Comparison of ENCODE assay signal across 17 mouse cellular contexts in genomic region chr5:126123216-126123615, GRCm38 (mm10).
"Had no signal": no experiment of that assay in that cellular context is flagged by ENCODE, and none has a peak within 500 bp of the region (broad histone marks: within the 10 kb centered on the region; RNA-seq: fewer than 3 reads in every experiment).

No protein-coding gene starts in this region.

- H3K27me3 ChIP-seq: limb, embryonic 15.5 days; liver, embryonic 12.5 days; midbrain, embryonic 12.5 days; neural tube, embryonic 13.5 days had no signal

- ATAC-seq: liver, embryonic 12.5 days had no signal

- H3K36me3 ChIP-seq: limb, embryonic 15.5 days; liver, embryonic 12.5 days; midbrain, embryonic 12.5 days; neural tube, embryonic 13.5 days had no signal

- H3K27ac ChIP-seq: kidney, postnatal 0 days; limb, embryonic 15.5 days; liver, embryonic 12.5 days; macrophage; midbrain, embryonic 12.5 days; neural tube, embryonic 13.5 days had no signal

- DNase-seq: kidney, adult 11 months; kidney, adult 9 months; kidney, postnatal 36 days; layer of hippocampus, adult 9-11 months; layer of hippocampus, postnatal 36 days; lung, embryonic 14.5 days; lung, postnatal 10 days; right cerebral cortex, adult 18-20 months; right cerebral cortex, postnatal 25 days; thymus, adult 18-20 months; thymus, postnatal 14 days had no signal

- H3K4me1 ChIP-seq: limb, embryonic 15.5 days; liver, embryonic 12.5 days had no signal

- H3K9me3 ChIP-seq: limb, embryonic 15.5 days; midbrain, embryonic 12.5 days; neural tube, embryonic 13.5 days had no signal

- H3K4me2 ChIP-seq: limb, embryonic 15.5 days; liver, embryonic 12.5 days; lung, embryonic 14.5 days; midbrain, embryonic 12.5 days; neural tube, embryonic 13.5 days had no signal

- H3K4me3 ChIP-seq: limb, embryonic 15.5 days; liver, embryonic 12.5 days; midbrain, embryonic 12.5 days; neural tube, embryonic 13.5 days had no signal

- H3K9ac ChIP-seq: limb, embryonic 15.5 days; liver, embryonic 12.5 days; lung, embryonic 14.5 days; midbrain, embryonic 12.5 days; neural tube, embryonic 13.5 days had no signal
